Mouse (Mus musculus) MEL (cell line): ENCODE measurements at regions not wholly inside any gene's neighbourhood (a gene's known extent, or its start where the extent isn't known, plus 50 kb on each side); places are given as distances from the start of the nearest gene placed in this dataset.

Experiments used
- DNase-seq: peaks from one replicate; pipeline ENCODE4 v3.0.0; 2011; ENCODE audit warnings: low read depth, low spot score
- H3K27ac ChIP-seq: 2 replicates; pipeline ENCODE4 v1.5.1; 2012; ENCODE audit warnings: low read depth, mild to moderate bottlenecking, control low read depth, low read length, moderate library complexity; ENCODE audit not compliant: control insufficient read depth
- H3K27me3 ChIP-seq, 2 experiments: fragments of 150-350 bp in 1 of 2; sonication (generic) in 1 of 2; 2 replicates each; pipeline ENCODE4 v1.6.1; 2012; ENCODE audit warnings: low read length in 2 of 2, mild to moderate bottlenecking in 2 of 2, improper control_type of control experiment in 1 of 2, moderate library complexity in 1 of 2; ENCODE audit not compliant: insufficient read depth in 2 of 2, control insufficient read depth in 1 of 2
- H3K36me3 ChIP-seq, 2 experiments: 2 replicates each; pipeline ENCODE4 v1.6.1; 2012 to 2014; ENCODE audit warnings: low read length in 2 of 2, improper control_type of control experiment in 1 of 2, inconsistent platforms in 1 of 2, mild to moderate bottlenecking in 1 of 2; ENCODE audit not compliant: insufficient read depth in 2 of 2, control insufficient read depth in 1 of 2
- H3K4me1 ChIP-seq, 2 experiments: fragments of 150-350 bp in 1 of 2; sonication (generic) in 1 of 2; 2 replicates each; pipeline ENCODE4 v1.6.1; 2012; ENCODE audit warnings: low read length in 2 of 2, improper control_type of control experiment in 1 of 2, mild to moderate bottlenecking in 1 of 2; ENCODE audit not compliant: insufficient read depth in 2 of 2, control insufficient read depth in 1 of 2
- H3K4me3 ChIP-seq, 2 experiments: fragments of 150-350 bp in 1 of 2; sonication (generic) in 1 of 2; 2 replicates each; pipeline ENCODE4 v1.5.1; 2012; ENCODE audit warnings: low read depth in 2 of 2, low read length in 2 of 2, mild to moderate bottlenecking in 2 of 2, moderate library complexity in 2 of 2, control low read depth in 1 of 2, improper control_type of control experiment in 1 of 2; ENCODE audit not compliant: control insufficient read depth in 1 of 2, insufficient read depth in 1 of 2
- H3K79me2 ChIP-seq: 2 replicates; pipeline ENCODE4 v1.6.1; 2012; ENCODE audit warnings: mild to moderate bottlenecking, low read length, moderate library complexity; ENCODE audit not compliant: control insufficient read depth, poor library complexity, insufficient read depth
- H3K9ac ChIP-seq: 2 replicates; pipeline ENCODE4 v1.6.1; 2012; ENCODE audit warnings: low read depth, mild to moderate bottlenecking, control low read depth, low read length, moderate library complexity; ENCODE audit not compliant: control insufficient read depth, poor library complexity, severe bottlenecking
- H3K9me3 ChIP-seq: fragments of 150-350 bp; sonication (generic); replicated peaks from 2 replicates; pipeline ENCODE4 v1.6.1; 2012; ENCODE audit warnings: mild to moderate bottlenecking, low read length, improper control_type of control experiment, moderate library complexity; ENCODE audit not compliant: insufficient read depth
- BHLHE40 ChIP-seq: IDR thresholded peaks from 2 replicates; pipeline ENCODE4 v1.6.1; 2012; ENCODE audit warnings: low read depth, mild to moderate bottlenecking, inconsistent platforms, low read length, improper control_type of control experiment, borderline replicate concordance
- CHD1 ChIP-seq: IDR thresholded peaks from 2 replicates; pipeline ENCODE4 v1.6.1; 2012; ENCODE audit warnings: low read depth, mild to moderate bottlenecking, inconsistent platforms, low read length, improper control_type of control experiment
- CTCF ChIP-seq, 3 experiments: IDR thresholded peaks in 2 of 3; conservative IDR thresholded peaks in 1 of 3; 2 replicates each; pipeline ENCODE4 v1.5.1; 2011 to 2012; ENCODE audit warnings: low read length in 3 of 3, low read depth in 2 of 3, mild to moderate bottlenecking in 2 of 3, improper control_type of control experiment in 1 of 3, inconsistent platforms in 1 of 3, mixed read lengths in 1 of 3, moderate library complexity in 1 of 3; ENCODE audit not compliant: control insufficient read depth in 1 of 3, insufficient read depth in 1 of 3, poor library complexity in 1 of 3, severe bottlenecking in 1 of 3
- E2F4 ChIP-seq: IDR thresholded peaks from 2 replicates; pipeline ENCODE4 v1.6.1; 2011; ENCODE audit warnings: low read depth, low read length, improper control_type of control experiment, borderline replicate concordance
- EP300 ChIP-seq, 2 experiments: IDR thresholded peaks; 2 replicates each; pipeline ENCODE4 v1.6.1; 2011; ENCODE audit warnings: improper control_type of control experiment in 2 of 2, low read length in 2 of 2, low read depth in 1 of 2, mild to moderate bottlenecking in 1 of 2
- ETS1 ChIP-seq: IDR thresholded peaks from 2 replicates; pipeline ENCODE4 v1.6.1; 2012; ENCODE audit warnings: low read depth, mild to moderate bottlenecking, inconsistent platforms, low read length, improper control_type of control experiment, moderate library complexity
- GATA1 ChIP-seq: IDR thresholded peaks from 2 replicates; pipeline ENCODE4 v1.6.1; 2011; ENCODE audit warnings: low read depth, low read length, improper control_type of control experiment
- HCFC1 ChIP-seq: IDR thresholded peaks from 2 replicates; pipeline ENCODE4 v1.6.1; 2012; ENCODE audit warnings: low read depth, mild to moderate bottlenecking, inconsistent platforms, low read length, improper control_type of control experiment, moderate library complexity
- KAT2A ChIP-seq: conservative IDR thresholded peaks from 2 replicates; pipeline ENCODE4 v1.6.1; 2012; ENCODE audit warnings: low read depth, low read length, improper control_type of control experiment, inconsistent platforms
- MAFK ChIP-seq: IDR thresholded peaks from 2 replicates; pipeline ENCODE4 v1.6.1; 2011; ENCODE audit warnings: low read depth, mild to moderate bottlenecking, low read length, improper control_type of control experiment, borderline replicate concordance
- MAX ChIP-seq: IDR thresholded peaks from 2 replicates; pipeline ENCODE4 v1.6.1; 2011; ENCODE audit warnings: low read length, improper control_type of control experiment
- MAZ ChIP-seq: IDR thresholded peaks from 2 replicates; pipeline ENCODE4 v1.6.1; 2012; ENCODE audit warnings: low read depth, mild to moderate bottlenecking, inconsistent platforms, low read length, improper control_type of control experiment
- MEF2A ChIP-seq: IDR thresholded peaks from 2 replicates; pipeline ENCODE4 v1.6.1; 2014; ENCODE audit warnings: low read depth, mild to moderate bottlenecking, inconsistent platforms, low read length, improper control_type of control experiment; ENCODE audit not compliant: poor library complexity, insufficient replicate concordance, severe bottlenecking; ENCODE audit errors: extremely low read depth
- MYB ChIP-seq: IDR thresholded peaks from 2 replicates; pipeline ENCODE4 v1.6.1; 2011; ENCODE audit warnings: mild to moderate bottlenecking, low read depth, low read length, improper control_type of control experiment
- MYC ChIP-seq: IDR thresholded peaks from 2 replicates; pipeline ENCODE4 v1.6.1; 2011; ENCODE audit warnings: low read depth, mild to moderate bottlenecking, low read length, improper control_type of control experiment, moderate library complexity
- NELFE ChIP-seq: IDR thresholded peaks from 2 replicates; pipeline ENCODE4 v1.6.1; 2011; ENCODE audit warnings: low read depth, low read length, improper control_type of control experiment
- POLR2AphosphoS2 ChIP-seq: IDR thresholded peaks from 2 replicates; pipeline ENCODE4 v1.6.1; 2011; ENCODE audit warnings: low read length, improper control_type of control experiment
- POLR2AphosphoS5 ChIP-seq: IDR thresholded peaks from 2 replicates; pipeline ENCODE4 v1.6.1; 2012; ENCODE audit warnings: low read depth, borderline replicate concordance, mild to moderate bottlenecking, inconsistent platforms, low read length, moderate library complexity, mixed read lengths
- RAD21 ChIP-seq: IDR thresholded peaks from 2 replicates; pipeline ENCODE4 v1.6.1; 2011; ENCODE audit warnings: mild to moderate bottlenecking, low read depth, low read length, improper control_type of control experiment
- RCOR1 ChIP-seq: IDR thresholded peaks from 2 replicates; pipeline ENCODE4 v1.6.1; 2012; ENCODE audit warnings: low read depth, mild to moderate bottlenecking, inconsistent platforms, low read length, improper control_type of control experiment
- TAL1 ChIP-seq: IDR thresholded peaks from 2 replicates; pipeline ENCODE4 v1.6.1; 2012; ENCODE audit warnings: mild to moderate bottlenecking, inconsistent platforms, low read length, moderate library complexity, mixed read lengths
- TCF12 ChIP-seq: IDR thresholded peaks from 2 replicates; pipeline ENCODE4 v1.6.1; 2014; ENCODE audit warnings: low read depth, mild to moderate bottlenecking, inconsistent platforms, low read length, improper control_type of control experiment, moderate library complexity
- USF1 ChIP-seq: IDR thresholded peaks from 2 replicates; pipeline ENCODE4 v1.6.1; 2014; ENCODE audit warnings: low read depth, mild to moderate bottlenecking, inconsistent platforms, low read length, improper control_type of control experiment, moderate library complexity
- ZKSCAN1 ChIP-seq: IDR thresholded peaks from 2 replicates; pipeline ENCODE4 v1.6.1; 2012; ENCODE audit warnings: low read depth, mild to moderate bottlenecking, inconsistent platforms, low read length, improper control_type of control experiment, moderate library complexity
- ZMIZ1 ChIP-seq: IDR thresholded peaks from 2 replicates; pipeline ENCODE4 v1.6.1; 2012; ENCODE audit warnings: low read depth, mild to moderate bottlenecking, inconsistent platforms, low read length, improper control_type of control experiment, moderate library complexity
- ZNF384 ChIP-seq: IDR thresholded peaks from 2 replicates; pipeline ENCODE4 v1.6.1; 2012; ENCODE audit warnings: low read depth, mild to moderate bottlenecking, inconsistent platforms, low read length, improper control_type of control experiment

- H3K79me2 ChIP-seq = no peaks in the 10 kb centered on the region
- no peaks in the 10 kb centered on the region for H3K36me3 ChIP-seq
- no peak for TF ChIP-seq NELFE
- no peak for TF ChIP-seq MYB
- no peak for TF ChIP-seq KAT2A
- no peak for TF ChIP-seq MEF2A
- TF ChIP-seq BHLHE40 = no peak
- no peak for TF ChIP-seq MAFK
- TF ChIP-seq RAD21 = no peak
- TF ChIP-seq ETS1 = no peak
- no peak for TF ChIP-seq HCFC1
- no peak for TF ChIP-seq E2F4
- no peak for TF ChIP-seq CHD1
- TF ChIP-seq TAL1 = no peak
- no peak for TF ChIP-seq CTCF (IDR thresholded peaks at IDR 0.05 in 2 of 3, conservative IDR thresholded peaks at IDR 0.05 in 1 of 3; ENCODE audit: control insufficient read depth in 1 of 3, insufficient read depth in 1 of 3, low read depth in 2 of 3, low read length in 3 of 3, poor library complexity in 1 of 3, severe bottlenecking in 1 of 3)
- no peak for TF ChIP-seq MYC
- TF ChIP-seq RCOR1 = no peak
- no peak for TF ChIP-seq USF1
- TF ChIP-seq, all 39 proteins: peak for 0
- Histone ChIP-seq H3K4me1 (no peaks in the 10 kb centered on the region), H3K27me3 (no peaks in the 10 kb centered on the region), H3K9ac (no peak overlapping the region), H3K4me3 (no peak overlapping the region), H3K27ac (no peak overlapping the region), H3K9me3 (no peaks in the 10 kb centered on the region)
- no peak for DNase-seq
Observed at GRCm38 (mm10) chr4:100637597-100637996, 138.9 kb upstream of the Cachd1 start.

DNA sequence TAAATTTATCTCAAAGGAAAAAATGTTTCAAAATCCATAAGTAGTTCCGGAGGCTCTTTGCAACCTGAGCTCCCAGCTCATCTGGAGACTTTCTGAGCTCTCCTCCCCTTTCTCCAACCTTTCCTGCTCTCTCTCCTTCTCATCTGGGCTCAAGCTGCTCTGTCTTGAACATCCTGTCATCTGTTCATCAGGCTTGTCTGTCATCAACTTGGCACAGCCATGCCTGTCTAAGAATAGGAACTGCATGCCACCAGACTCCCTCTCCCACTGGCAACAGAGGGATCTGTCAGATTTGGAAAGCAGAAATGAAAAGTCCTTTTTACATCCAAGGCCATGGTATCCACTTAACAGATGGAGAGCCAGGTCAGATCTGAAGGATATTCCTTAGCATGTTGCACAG lies 115.3 kb upstream of the Cachd1 start:
- DNase-seq = no peak
- no peaks in the 10 kb centered on the region for H3K4me1 ChIP-seq
- no peaks in the 10 kb centered on the region for H3K27me3 ChIP-seq
- H3K9me3 ChIP-seq = no peaks in the 10 kb centered on the region
- no peaks in the 10 kb centered on the region for H3K36me3 ChIP-seq
- no peak overlapping the region for H3K27ac ChIP-seq
- H3K4me3 ChIP-seq = no peak overlapping the region
- no peak overlapping the region for H3K9ac ChIP-seq
- no peak for TF ChIP-seq MAX
- no peak for TF ChIP-seq ETS1
- TF ChIP-seq ZNF384 = no peak
- TF ChIP-seq ZKSCAN1 = no peak
- TF ChIP-seq MYB = no peak
- no peak for TF ChIP-seq POLR2AphosphoS2
- no peak for TF ChIP-seq MAZ
- TF ChIP-seq EP300 (IDR thresholded peaks at IDR 0.05; ENCODE audit: low read depth in 1 of 2, low read length in 2 of 2) = no peak
- no peak for TF ChIP-seq ZMIZ1
- TF ChIP-seq POLR2AphosphoS5 = no peak
- no peak for TF ChIP-seq NELFE
- no peak for TF ChIP-seq GATA1
- no peak for TF ChIP-seq RCOR1
- TF ChIP-seq TCF12 = no peak
- TF ChIP-seq, all 39 proteins: peak for 0
- H3K79me2 ChIP-seq = no peaks in the 10 kb centered on the region
